Mouse (Mus musculus) embryonic fibroblast, embryonic 13.5 days (primary cell): ENCODE measurements around the gene Cdkn2aipnl.

Source experiments
- CTCF ChIP-seq: IDR thresholded peaks from 2 replicates; pipeline ENCODE4 v1.5.1; 2011; ENCODE audit warnings: mild to moderate bottlenecking, control low read depth, low read length, moderate library complexity, borderline replicate concordance; ENCODE audit not compliant: insufficient read depth
- POLR2A ChIP-seq: IDR thresholded peaks from 2 replicates; pipeline ENCODE4 v1.6.1; 2011; ENCODE audit warnings: low read depth, mild to moderate bottlenecking, control low read depth, low read length, moderate library complexity

DNA sequence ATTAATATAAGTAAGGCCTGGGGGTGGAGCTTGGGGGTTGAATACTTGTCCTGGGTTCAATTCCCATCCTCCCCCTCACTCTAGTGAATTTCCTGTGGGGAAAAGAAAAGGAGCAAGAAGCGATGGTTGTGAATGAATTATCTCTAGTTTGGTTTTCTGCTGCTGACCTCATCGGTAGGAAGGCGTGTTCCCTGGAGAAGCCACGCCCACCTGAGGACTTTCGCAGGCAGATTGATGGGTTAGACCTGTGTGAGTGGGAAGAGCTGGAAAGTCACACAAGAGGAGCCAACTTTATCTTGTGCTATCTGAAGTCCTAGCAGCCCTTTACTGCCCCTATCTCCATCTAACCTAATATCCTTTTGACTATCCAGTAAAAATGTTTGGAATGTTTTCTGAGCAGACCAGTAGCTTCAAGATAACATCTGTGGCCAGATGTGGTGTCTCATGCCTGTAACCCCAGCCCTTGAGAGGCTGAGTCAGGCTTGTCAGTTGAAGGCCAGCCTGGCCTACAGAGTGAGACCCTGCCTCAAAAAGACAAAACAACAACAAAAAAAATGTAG, 15.5 kb upstream of the Cdkn2aipnl start:
- TF ChIP-seq CTCF (no peak), POLR2A (no peak)
